Mouse (Mus musculus): ENCODE measurements around the gene 1700034J05Rik.

GRCm38 (mm10) chr6:146917396-146917795, 36.8 kb downstream of the 1700034J05Rik start:
- no peak for TF ChIP-seq CTCF (IDR thresholded peaks at IDR 0.05; ENCODE audit: low read depth)
- TF ChIP-seq EP300 (optimal IDR thresholded peaks at IDR 0.05), result no peak
